Mouse (Mus musculus) midbrain, embryonic 15.5 days (tissue): ENCODE data around the gene Gprin1. TPM values are rescaled to one million over a fixed set of nuclear protein-coding genes. Genes with fewer than 3 reads are reported as not detected.
A peak's percentile ranks its signal among the peaks of the same experiment; 100 is the strongest.

Experiments used
- ATAC-seq: fragments of 200-750 bp; cut with Nextera tagmentation; replicated peaks from 2 replicates; pipeline ENCODE4 v1.8.0; 2017; ENCODE audit warnings: moderate TSS enrichment
- H3K27ac ChIP-seq: fragments of 300-500 bp; sonication (generic); 2 replicates; pipeline ENCODE4 v1.5.1; 2015; ENCODE audit warnings: mild to moderate bottlenecking, inconsistent platforms
- H3K27me3 ChIP-seq: fragments of 300-500 bp; sonication (generic); replicated peaks from 2 replicates; pipeline ENCODE4 v1.6.1; 2015; ENCODE audit warnings: inconsistent platforms
- H3K36me3 ChIP-seq: fragments of 300-500 bp; sonication (generic); replicated peaks from 2 replicates; pipeline ENCODE4 v1.6.1; 2015; ENCODE audit warnings: inconsistent platforms
- H3K4me1 ChIP-seq: fragments of 300-500 bp; sonication (generic); 2 replicates; pipeline ENCODE4 v1.6.1; 2015; ENCODE audit warnings: inconsistent platforms
- H3K4me2 ChIP-seq: fragments of 300-500 bp; sonication (generic); 2 replicates; pipeline ENCODE4 v1.6.1; 2015; ENCODE audit warnings: inconsistent platforms, mild to moderate bottlenecking, moderate library complexity
- H3K4me3 ChIP-seq: fragments of 300-500 bp; sonication (generic); 2 replicates; pipeline ENCODE4 v1.5.1; 2015; ENCODE audit warnings: mild to moderate bottlenecking, inconsistent platforms
- H3K9ac ChIP-seq: fragments of 300-500 bp; sonication (generic); 2 replicates; pipeline ENCODE4 v1.6.1; 2015; ENCODE audit warnings: mild to moderate bottlenecking, inconsistent platforms
- H3K9me3 ChIP-seq: fragments of 300-500 bp; sonication (generic); 2 replicates; pipeline ENCODE4 v1.6.1; 2016; ENCODE audit warnings: inconsistent platforms
- WGBS: fragments of 180-500 bp; shearing (Covaris S2); methylation state at CpG from one replicate; pipeline ENCODE4 v1.1.7; 2015; ENCODE audit warnings: mixed read lengths; 5-methylcytosine and 5-hydroxymethylcytosine counted together
- polyA plus RNA-seq: library from polyadenylated mRNA; unstranded; fragments of >200 nt; fragmentation: Nextera tagmentation; extraction: Ambion mirVana; gene quantifications from 2 replicates; pipeline ENCODE4 v1.2.1, GENCODE M21; 2015

The Gprin1 gene
- polyA plus RNA-seq, 1 experiment from 2014 or later, result 26.0 TPM

DNA sequence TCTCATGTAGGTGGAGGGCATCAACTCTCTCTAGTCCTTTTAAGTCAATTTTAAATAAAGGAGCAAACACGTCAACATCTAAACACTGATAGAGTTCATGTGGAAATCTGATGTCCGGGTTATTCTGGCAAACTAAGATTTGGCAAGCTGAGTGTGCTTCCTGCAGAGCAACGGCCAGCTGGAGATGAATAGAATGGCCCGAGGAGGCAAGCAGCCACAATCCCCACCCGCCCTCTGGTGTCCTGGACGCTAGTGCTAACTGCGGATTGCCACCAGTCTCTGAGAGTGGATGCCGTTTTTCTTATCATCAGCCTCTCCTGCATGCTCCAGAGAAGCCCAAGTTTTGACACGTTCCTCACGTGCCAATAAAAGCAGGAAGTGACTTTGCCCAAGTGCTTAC is 2.8 kb downstream of the Gprin1 start:
- no peaks in the 10 kb centered on the region for H3K9me3 ChIP-seq
- H3K9ac ChIP-seq, result peak overlapping the region; percentile 30; the same call in 1 of the 2 replicates
- no peak overlapping the region for H3K27ac ChIP-seq
- whole genome bisulfite sequencing, result 35% methylated on average over 10 of the region's 10 CpGs
- H3K27me3 ChIP-seq, result peaks cover 10% of the 10 kb centered on the region; the same call in 1 of the 2 replicates
- peak overlapping the region; percentile 74 for H3K4me2 ChIP-seq
- no peaks in the 10 kb centered on the region for H3K36me3 ChIP-seq
- peak overlapping the region; percentile 67; the same call in 1 of the 2 replicates for H3K4me3 ChIP-seq
- ATAC-seq, result no peak
- H3K4me1 ChIP-seq, result peaks cover 50% of the 10 kb centered on the region

DNA sequence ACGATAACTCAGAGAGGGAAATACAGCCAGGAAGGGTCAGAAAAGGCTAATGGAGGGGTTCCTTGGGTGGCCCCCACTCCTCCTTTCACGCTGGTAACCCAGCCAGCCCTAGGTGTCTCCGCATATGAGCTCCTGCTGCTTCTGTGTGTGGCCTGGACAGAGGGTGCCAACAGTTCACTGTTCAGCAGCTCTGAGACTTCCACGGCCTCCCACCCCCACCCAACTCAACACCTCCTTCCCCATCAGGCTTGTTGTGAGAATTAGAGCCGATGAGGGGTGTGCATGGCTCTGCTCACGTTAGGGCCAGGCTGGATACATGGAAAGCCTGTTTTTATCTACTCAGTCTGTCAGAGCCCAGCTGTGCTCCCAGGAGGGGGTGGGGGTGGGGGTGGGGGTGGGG is 3.6 kb downstream of the Gprin1 start:
- Histone ChIP-seq H3K9ac (no peak overlapping the region), H3K27me3 (0 out of 2 replicates have a peak, but pooled peaks cover 3% of the 10 kb centered on the region), H3K9me3 (no peaks in the 10 kb centered on the region), H3K36me3 (0 out of 2 replicates have a peak, but pooled peaks cover 6% of the 10 kb centered on the region), H3K27ac (no peak overlapping the region), H3K4me2 (peak overlapping the region; percentile 11), H3K4me1 (peaks cover 54% of the 10 kb centered on the region), H3K4me3 (no peak overlapping the region)
- no peak for ATAC-seq
- WGBS, result 40% methylated on average over 6 of the region's 6 CpGs

DNA sequence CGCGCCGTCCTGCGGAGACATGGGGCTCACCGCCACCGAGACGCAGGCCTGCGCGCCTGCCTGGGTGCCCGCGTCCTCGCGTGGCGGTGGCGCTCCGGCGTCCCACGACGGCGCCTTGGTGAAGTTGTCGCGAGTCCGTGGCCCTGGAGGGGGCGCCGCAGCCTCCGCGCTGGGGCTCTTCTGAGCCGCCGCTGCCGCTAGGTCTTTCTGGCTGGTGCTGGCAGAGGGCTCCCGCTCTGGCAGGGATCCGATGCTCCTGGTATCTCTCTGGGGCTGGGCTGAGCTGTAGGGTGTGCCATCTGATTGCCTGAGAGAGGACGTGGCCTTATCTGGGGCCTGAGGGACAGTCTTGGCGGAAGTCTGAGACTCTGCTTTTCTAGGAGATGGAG is 11.5 kb downstream of the Gprin1 start:
- ATAC-seq, result no peak
- H3K4me3 ChIP-seq, result no peak overlapping the region
- H3K36me3 ChIP-seq, result peaks cover 31% of the 10 kb centered on the region
- no peak overlapping the region; the same call in 1 of the 2 replicates for H3K9ac ChIP-seq
- 6% methylated on average over 34 of the region's 34 CpGs for WGBS
- H3K27me3 ChIP-seq, result peaks cover 20% of the 10 kb centered on the region
- H3K27ac ChIP-seq, result no peak overlapping the region
- peaks cover 17% of the 10 kb centered on the region; the same call in 1 of the 2 replicates for H3K4me1 ChIP-seq
- H3K4me2 ChIP-seq, result peak overlapping the region; percentile 36
- H3K9me3 ChIP-seq, result no peaks in the 10 kb centered on the region

DNA sequence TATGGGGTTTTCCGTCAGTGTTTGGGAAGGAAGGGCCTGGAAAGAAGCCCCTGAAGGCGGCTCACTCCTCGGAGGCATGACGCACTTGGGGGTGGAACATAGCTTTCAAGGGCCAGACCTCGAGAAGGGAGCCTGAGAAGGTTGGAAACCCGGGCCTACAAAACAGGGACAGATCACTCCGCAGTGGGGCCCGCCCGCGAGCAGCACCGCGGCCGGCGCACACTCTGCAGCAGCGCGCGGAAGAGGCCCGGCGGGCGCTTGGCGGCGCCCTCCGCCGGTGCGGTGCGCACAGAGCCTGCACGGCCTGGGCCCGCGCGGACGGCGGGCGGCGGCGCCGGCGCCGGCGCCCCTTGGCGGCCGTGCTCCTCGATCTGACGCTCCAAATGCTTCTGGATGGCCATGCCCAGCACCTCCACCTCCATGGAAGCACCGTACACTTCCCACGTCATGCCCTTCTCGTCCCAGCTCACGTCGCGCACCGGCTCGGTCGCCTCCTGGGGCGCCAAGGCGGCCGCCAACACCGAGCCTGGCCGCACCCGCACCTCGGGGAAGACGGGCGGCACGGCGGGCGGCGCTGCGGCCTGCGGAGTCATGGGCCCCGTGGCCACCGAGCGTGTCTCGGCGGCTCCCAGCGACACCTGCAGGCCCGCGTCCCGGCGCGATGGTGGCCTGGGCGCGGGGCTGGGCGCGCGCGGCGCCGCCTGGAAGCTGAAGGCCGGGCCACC is 12.0 kb downstream of the Gprin1 start:
- peaks cover 17% of the 10 kb centered on the region; the same call in 1 of the 2 replicates for H3K4me1 ChIP-seq
- no peak overlapping the region for H3K27ac ChIP-seq
- peak; percentile 25; the same call in 1 of the 2 replicates for ATAC-seq
- peaks cover 20% of the 10 kb centered on the region for H3K27me3 ChIP-seq
- peak overlapping the region; percentile 22; the same call in 1 of the 2 replicates for H3K9ac ChIP-seq
- H3K36me3 ChIP-seq, result peaks cover 31% of the 10 kb centered on the region
- peak overlapping the region; percentile 36 for H3K4me2 ChIP-seq
- 4% methylated on average over 80 of the region's 87 CpGs for WGBS
- H3K4me3 ChIP-seq, result no peak overlapping the region
- no peaks in the 10 kb centered on the region for H3K9me3 ChIP-seq

DNA sequence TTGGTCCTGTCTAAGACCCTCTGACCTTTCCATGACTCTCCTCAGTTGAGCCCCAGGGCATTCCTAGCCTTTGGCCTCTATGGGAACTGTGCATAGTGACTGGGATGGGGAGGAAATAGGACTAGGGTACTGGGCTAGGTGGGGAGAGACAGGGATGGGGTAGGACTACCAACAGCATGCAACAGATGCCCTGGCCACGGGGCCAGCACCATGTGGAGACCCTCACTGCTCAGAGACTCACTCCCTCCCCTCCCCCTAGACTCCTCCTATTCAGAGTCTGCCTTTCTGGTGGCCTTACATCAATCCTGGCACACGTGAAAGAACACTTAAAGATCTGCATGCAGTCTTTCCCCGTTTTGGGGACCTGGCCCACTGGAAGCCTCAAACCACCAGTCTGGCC is 12.7 kb downstream of the Gprin1 start:
- Histone ChIP-seq H3K9me3 (no peaks in the 10 kb centered on the region), H3K27ac (no peak overlapping the region), H3K4me2 (no peak overlapping the region), H3K4me1 (peaks cover 17% of the 10 kb centered on the region; the same call in 1 of the 2 replicates), H3K27me3 (peaks cover 20% of the 10 kb centered on the region), H3K36me3 (peaks cover 31% of the 10 kb centered on the region), H3K9ac (no peak overlapping the region), H3K4me3 (no peak overlapping the region)
- WGBS, result 33% methylated on average over 3 of the region's 3 CpGs
- no peak for ATAC-seq

DNA sequence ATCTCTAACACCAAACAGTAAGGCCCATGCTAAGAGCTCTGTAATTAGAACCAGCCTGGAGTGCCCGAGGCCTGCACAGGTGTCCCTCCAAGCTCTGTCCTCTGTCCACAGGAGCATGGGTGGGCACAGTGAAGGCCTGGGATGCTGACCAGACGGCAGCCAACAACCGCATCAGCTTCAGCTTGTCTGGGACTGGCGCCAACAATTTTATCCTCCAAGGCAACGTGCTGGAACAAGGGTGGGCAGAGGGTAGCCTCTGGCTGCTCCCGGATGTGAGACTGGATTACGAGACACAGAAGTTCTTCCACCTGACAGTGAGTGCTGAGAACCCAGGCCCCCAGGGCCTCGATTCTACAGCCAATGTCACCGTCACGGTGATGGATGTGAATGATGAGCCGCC is 23.5 kb downstream of the Gprin1 start:
- no peaks in the 10 kb centered on the region for H3K4me1 ChIP-seq
- no peaks in the 10 kb centered on the region for H3K36me3 ChIP-seq
- 69% methylated on average over 11 of the region's 11 CpGs for WGBS
- no peak overlapping the region for H3K9ac ChIP-seq
- H3K9me3 ChIP-seq, result no peaks in the 10 kb centered on the region
- ATAC-seq, result no peak
- H3K27me3 ChIP-seq, result no peaks in the 10 kb centered on the region
- no peak overlapping the region for H3K4me2 ChIP-seq
- no peak overlapping the region for H3K27ac ChIP-seq
- H3K4me3 ChIP-seq, result no peak overlapping the region

DNA sequence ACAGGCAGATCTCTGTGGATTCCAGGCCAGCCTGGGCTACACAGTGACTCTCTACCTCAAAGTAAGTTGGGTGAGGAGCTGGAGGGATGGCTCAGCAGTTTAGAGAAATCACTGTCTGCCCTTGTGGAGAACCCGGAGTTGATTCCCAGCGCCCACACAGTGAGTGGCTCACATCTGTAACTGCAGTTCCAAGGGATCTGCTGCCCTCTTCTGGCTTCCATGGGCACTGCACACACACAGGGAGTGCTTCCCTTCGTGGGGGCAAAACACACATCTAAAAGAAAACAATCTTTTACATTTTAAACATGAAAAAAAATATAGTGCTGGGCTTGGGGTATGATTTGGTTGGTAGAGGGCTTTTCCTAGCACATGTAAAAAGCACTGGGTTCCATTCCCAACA is 26.5 kb downstream of the Gprin1 start:
- WGBS, result 92% methylated on average over 3 of the region's 3 CpGs

DNA sequence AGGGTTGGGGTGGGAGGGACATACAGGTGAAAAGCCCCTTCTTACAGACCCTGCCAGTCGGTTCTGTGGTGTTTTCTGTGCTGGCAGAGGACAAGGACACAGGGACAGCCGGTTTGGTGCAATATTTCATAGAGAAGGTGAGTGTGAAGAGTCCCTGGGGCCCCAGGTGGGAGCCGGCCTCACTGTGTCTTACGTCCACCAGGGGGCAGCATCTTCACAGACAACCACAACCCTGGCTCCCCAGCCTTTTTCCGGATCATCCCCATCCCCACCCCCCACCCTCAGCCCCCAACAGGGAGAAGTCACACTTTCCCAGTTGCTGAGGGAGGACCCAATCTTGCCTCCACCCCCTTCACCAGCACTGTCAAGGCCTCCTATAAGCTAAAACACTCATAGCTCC is 32.8 kb downstream of the Gprin1 start:
- Histone ChIP-seq H3K4me3 (no peak overlapping the region), H3K4me1 (no peaks in the 10 kb centered on the region), H3K27ac (no peak overlapping the region), H3K4me2 (no peak overlapping the region), H3K27me3 (no peaks in the 10 kb centered on the region; the same call in 1 of the 2 replicates), H3K9me3 (no peaks in the 10 kb centered on the region), H3K9ac (no peak overlapping the region), H3K36me3 (no peaks in the 10 kb centered on the region)
- no peak for ATAC-seq
- 1% methylated on average over 5 of the region's 5 CpGs for WGBS

More for the DNA sequence above, 26.5 kb downstream of the Gprin1 start:
- Histone ChIP-seq H3K9ac (no peak overlapping the region), H3K27ac (no peak overlapping the region), H3K27me3 (no peaks in the 10 kb centered on the region), H3K4me2 (no peak overlapping the region), H3K4me3 (no peak overlapping the region), H3K9me3 (no peaks in the 10 kb centered on the region), H3K4me1 (no peaks in the 10 kb centered on the region), H3K36me3 (no peaks in the 10 kb centered on the region)
- no peak for ATAC-seq

DNA sequence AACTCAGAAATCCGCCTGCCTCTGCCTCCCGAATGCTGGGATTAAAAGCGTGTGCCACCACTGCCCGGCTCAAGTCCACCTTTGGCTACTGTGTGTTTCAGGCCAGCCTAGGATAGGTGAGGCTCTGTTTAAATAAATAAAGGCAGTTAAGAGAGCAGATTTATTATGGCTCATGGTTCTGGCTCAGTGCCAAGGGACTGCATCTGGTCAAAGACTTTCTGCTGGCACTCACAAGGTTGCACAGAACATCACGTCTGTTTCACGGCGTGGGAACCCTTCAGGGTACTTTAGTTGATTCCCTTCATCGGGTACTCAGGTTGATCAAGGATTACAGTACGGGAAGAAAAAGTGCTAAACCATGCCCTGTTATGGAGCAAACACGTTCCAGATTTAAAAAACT is 34.7 kb downstream of the Gprin1 start:
- 77% methylated on average over 10 of the region's 10 CpGs for whole genome bisulfite sequencing
- Histone ChIP-seq H3K27ac (no peak overlapping the region), H3K36me3 (no peaks in the 10 kb centered on the region), H3K4me2 (no peak overlapping the region), H3K4me1 (no peaks in the 10 kb centered on the region), H3K27me3 (no peaks in the 10 kb centered on the region; the same call in 1 of the 2 replicates), H3K9ac (no peak overlapping the region), H3K4me3 (no peak overlapping the region), H3K9me3 (no peaks in the 10 kb centered on the region)
- no peak for ATAC-seq

DNA sequence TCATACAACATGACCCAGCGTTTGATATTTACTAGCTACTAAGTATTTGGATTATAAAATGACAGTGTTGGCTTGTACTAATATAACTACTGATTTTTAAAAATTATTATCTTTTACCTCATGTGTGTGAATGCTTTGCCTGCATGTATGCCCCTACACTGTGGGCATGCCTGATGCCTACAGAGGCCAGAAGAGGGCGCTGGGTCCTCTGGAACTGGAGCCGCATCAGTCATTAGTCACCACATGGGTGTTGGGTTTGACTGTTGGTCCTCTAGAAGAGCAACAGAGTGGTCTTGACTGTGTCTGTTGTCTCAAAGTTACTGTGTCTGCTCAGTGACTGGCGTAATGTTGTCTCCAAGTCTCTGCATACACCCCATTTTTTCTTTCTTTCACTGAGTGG is 35.3 kb downstream of the Gprin1 start:
- no peaks in the 10 kb centered on the region for H3K4me1 ChIP-seq
- no peaks in the 10 kb centered on the region; the same call in 1 of the 2 replicates for H3K27me3 ChIP-seq
- H3K27ac ChIP-seq, result no peak overlapping the region
- H3K9me3 ChIP-seq, result no peaks in the 10 kb centered on the region
- 40% methylated on average over 4 of the region's 4 CpGs for WGBS
- no peak overlapping the region for H3K4me2 ChIP-seq
- no peak for ATAC-seq
- no peak overlapping the region for H3K4me3 ChIP-seq
- no peak overlapping the region for H3K9ac ChIP-seq
- no peaks in the 10 kb centered on the region for H3K36me3 ChIP-seq

DNA sequence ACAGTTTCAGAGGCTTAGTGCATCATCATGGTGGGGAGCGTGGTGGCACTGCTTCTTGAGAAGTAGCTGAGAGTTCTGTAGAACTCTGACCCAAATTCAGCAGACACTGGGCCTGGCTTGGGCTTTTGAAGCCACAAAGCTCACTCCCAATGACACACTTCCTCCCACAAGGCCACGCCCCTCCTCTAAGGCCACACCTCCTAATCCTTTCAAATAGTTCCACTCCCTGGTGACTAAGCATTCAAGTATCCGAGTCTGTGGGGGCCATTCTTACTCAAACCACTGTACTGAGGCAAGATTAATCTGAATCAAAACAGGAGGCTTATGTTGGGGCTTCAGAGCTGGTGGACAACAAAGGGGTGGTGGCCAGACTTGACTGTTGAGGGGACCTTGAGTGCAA is 38.8 kb downstream of the Gprin1 start:
- H3K27ac ChIP-seq, result no peak overlapping the region
- no peaks in the 10 kb centered on the region for H3K36me3 ChIP-seq
- no peaks in the 10 kb centered on the region; the same call in 1 of the 2 replicates for H3K27me3 ChIP-seq
- H3K4me2 ChIP-seq, result no peak overlapping the region
- H3K4me1 ChIP-seq, result no peaks in the 10 kb centered on the region
- no peak overlapping the region for H3K9ac ChIP-seq
- WGBS, result 66% methylated on average over 3 of the region's 3 CpGs
- no peaks in the 10 kb centered on the region for H3K9me3 ChIP-seq
- no peak for ATAC-seq
- H3K4me3 ChIP-seq, result no peak overlapping the region

DNA sequence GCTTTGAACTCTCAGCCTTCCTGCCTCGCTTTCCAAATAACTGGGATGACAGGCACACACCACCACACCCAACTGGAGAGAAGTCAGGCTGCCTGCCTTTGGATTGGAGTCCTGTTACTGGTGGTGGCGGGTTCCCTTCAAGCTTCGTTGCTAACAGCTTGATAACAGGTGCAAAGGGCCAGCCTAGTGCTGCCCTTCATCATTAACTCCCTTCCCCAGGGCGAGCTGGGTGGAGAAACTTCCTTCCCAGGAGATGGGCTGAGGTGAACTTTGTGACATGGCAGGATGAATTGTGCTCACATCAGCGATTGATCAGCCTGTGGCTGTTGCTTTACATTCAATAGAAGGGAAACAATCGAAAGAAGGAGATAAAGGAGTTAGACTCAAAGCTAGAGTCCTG is 44.8 kb downstream of the Gprin1 start:
- Histone ChIP-seq H3K9ac (no peak overlapping the region), H3K27me3 (no peaks in the 10 kb centered on the region), H3K27ac (no peak overlapping the region), H3K4me2 (no peak overlapping the region), H3K9me3 (no peaks in the 10 kb centered on the region), H3K36me3 (no peaks in the 10 kb centered on the region), H3K4me1 (no peaks in the 10 kb centered on the region), H3K4me3 (no peak overlapping the region)
- 53% methylated on average over 6 of the region's 6 CpGs for WGBS
- ATAC-seq, result no peak

DNA sequence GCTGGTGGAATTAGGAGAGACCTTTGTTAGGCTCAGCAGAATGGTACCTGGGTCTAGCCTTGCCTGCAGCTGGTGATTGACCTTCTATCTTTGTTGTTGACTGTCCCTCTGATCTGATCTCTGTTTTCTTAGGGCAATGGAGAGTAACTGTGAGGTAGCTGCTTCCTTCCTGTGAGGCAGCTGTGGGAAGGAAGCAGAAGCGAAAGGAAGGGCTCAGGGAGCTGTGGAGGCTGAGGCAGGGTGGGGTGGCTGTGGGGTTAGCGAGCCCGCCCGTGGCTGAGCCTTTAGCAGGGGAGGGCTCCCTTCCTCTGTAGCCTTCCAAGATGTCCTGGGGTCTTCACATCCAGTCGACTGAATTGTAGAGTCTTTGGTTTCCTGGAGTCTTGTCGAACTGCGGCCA is 47.2 kb downstream of the Gprin1 start:
- no peak for ATAC-seq
- Histone ChIP-seq H3K9ac (no peak overlapping the region), H3K4me3 (no peak overlapping the region), H3K4me1 (no peaks in the 10 kb centered on the region), H3K27me3 (no peaks in the 10 kb centered on the region), H3K36me3 (no peaks in the 10 kb centered on the region), H3K4me2 (no peak overlapping the region), H3K27ac (no peak overlapping the region), H3K9me3 (no peaks in the 10 kb centered on the region)
- 55% methylated on average over 7 of the region's 7 CpGs for WGBS
